Mouse (Mus musculus) cerebellum, adult 2 months (tissue): ENCODE measurements around the gene Nrxn3. TPM values are rescaled to one million over a fixed set of nuclear protein-coding genes. Genes with fewer than 3 reads are reported as not detected.

ENCODE experiments used
- DNase-seq, 2 experiments: peaks; one replicate each; pipeline ENCODE4 v3.0.0; 2021
- H3K27ac ChIP-seq: fragments of 200-500 bp; 2 replicates; pipeline ENCODE4 v1.5.1; 2012; ENCODE audit warnings: low read length, control low read depth, inconsistent platforms; ENCODE audit not compliant: insufficient read depth
- H3K27me3 ChIP-seq: fragments of 200-500 bp; 2 replicates; pipeline ENCODE4 v1.6.1; 2012; ENCODE audit warnings: inconsistent platforms, mild to moderate bottlenecking, low read length, moderate library complexity; ENCODE audit not compliant: control insufficient read depth, insufficient read depth
- H3K4me1 ChIP-seq: fragments of 200-500 bp; 2 replicates; pipeline ENCODE4 v1.6.1; 2011; ENCODE audit warnings: low read length; ENCODE audit not compliant: control insufficient read depth, insufficient read depth
- H3K4me3 ChIP-seq: fragments of 200-500 bp; replicated peaks from 2 replicates; pipeline ENCODE3; 2011; ENCODE audit warnings: mild to moderate bottlenecking, low read depth, low read length, control low read depth; ENCODE audit not compliant: insufficient read depth
- CTCF ChIP-seq: fragments of 200-500 bp; IDR thresholded peaks from 2 replicates; pipeline ENCODE4 v1.5.1; 2011; ENCODE audit warnings: low read depth, mild to moderate bottlenecking, control low read depth, low read length, moderate library complexity, borderline replicate concordance; ENCODE audit not compliant: insufficient read depth
- POLR2A ChIP-seq: fragments of 200-500 bp; IDR thresholded peaks from 2 replicates; pipeline ENCODE4 v1.6.1; 2011; ENCODE audit warnings: low read length, control low read depth, borderline replicate concordance; ENCODE audit not compliant: insufficient read depth
- WGBS: fragments of 180-500 bp; shearing (Covaris S2); methylation state at CpG from one replicate; pipeline ENCODE4 v1.1.7; 2018; 5-methylcytosine and 5-hydroxymethylcytosine counted together
- polyA plus RNA-seq: library from polyadenylated mRNA; depleted of rRNA; stranded (reverse); fragments of >200 nt; gene quantifications from 2 replicates; pipeline ENCODE4 v1.2.3, GENCODE M21; 2012

Nrxn3 gene
- polyA plus RNA-seq, 1 experiment: 101 TPM

GRCm38 (mm10) chr12:90061312-90061711 lies 1338.6 kb downstream of the Nrxn3 start:
- H3K4me3 ChIP-seq: no peak overlapping the region
- H3K4me1 ChIP-seq: peaks cover 3% of the 10 kb centered on the region
- H3K27ac ChIP-seq: no peak overlapping the region
- 55% methylated on average over 3 of the region's 3 CpGs for WGBS
- no peaks in the 10 kb centered on the region for H3K27me3 ChIP-seq
- no peak for DNase-seq
- no peak for TF ChIP-seq CTCF
- TF ChIP-seq POLR2A: no peak

GRCm38 (mm10) chr12:90062219-90062618 lies 1339.5 kb downstream of the Nrxn3 start:
- no peak for DNase-seq
- WGBS: 76% methylated on average over 5 of the region's 5 CpGs
- no peak overlapping the region for H3K4me3 ChIP-seq
- peaks cover 3% of the 10 kb centered on the region for H3K4me1 ChIP-seq
- TF ChIP-seq CTCF (no peak), POLR2A (no peak)
- H3K27me3 ChIP-seq: no peaks in the 10 kb centered on the region
- no peak overlapping the region for H3K27ac ChIP-seq

GRCm38 (mm10) chr12:90063443-90063842 lies 1340.8 kb downstream of the Nrxn3 start:
- Histone ChIP-seq H3K27me3 (no peaks in the 10 kb centered on the region), H3K4me1 (peaks cover 3% of the 10 kb centered on the region), H3K27ac (no peak overlapping the region), H3K4me3 (no peak overlapping the region)
- 11% methylated on average over 2 of the region's 2 CpGs for WGBS
- DNase-seq: peak; percentile 36 to 61
- TF ChIP-seq POLR2A (no peak), CTCF (no peak)

- Histone ChIP-seq H3K27me3 (no peaks in the 10 kb centered on the region), H3K27ac (peak overlapping the region; percentile 86; the same call in 1 of the 2 replicates), H3K4me3 (no peak overlapping the region), H3K4me1 (peaks cover 17% of the 10 kb centered on the region)
- TF ChIP-seq CTCF (no peak), POLR2A (no peak)
- DNase-seq: peak; percentile 90 to 97
These were observed 1363.2 kb downstream of the Nrxn3 start for GRCm38 (mm10) chr12:90085862-90086261.

GRCm38 (mm10) chr12:90095754-90096153 lies 1373.1 kb downstream of the Nrxn3 start:
- Histone ChIP-seq H3K4me3 (no peak overlapping the region), H3K27me3 (no peaks in the 10 kb centered on the region), H3K27ac (no peak overlapping the region), H3K4me1 (no peaks in the 10 kb centered on the region; the same call in 1 of the 2 replicates)
- 85% methylated on average over 1 of the region's 1 CpGs for WGBS
- TF ChIP-seq CTCF: no peak
- TF ChIP-seq POLR2A: no peak
- no peak for DNase-seq

- peak overlapping the region; percentile 72 for H3K27ac ChIP-seq
- peaks cover 12% of the 10 kb centered on the region; the same call in 1 of the 2 replicates for H3K4me1 ChIP-seq
- no peak overlapping the region for H3K4me3 ChIP-seq
- DNase-seq: peak; percentile 56 to 90
- H3K27me3 ChIP-seq: no peaks in the 10 kb centered on the region
- TF ChIP-seq POLR2A: no peak
These were observed 1390.7 kb downstream of the Nrxn3 start for GRCm38 (mm10) chr12:90113351-90113791.

GRCm38 (mm10) chr12:90131927-90132869 lies 1409.5 kb downstream of the Nrxn3 start:
- TF ChIP-seq CTCF (no peak), POLR2A (no peak)
- Histone ChIP-seq H3K27ac (peak overlapping the region; percentile 34; the same call in 1 of the 2 replicates), H3K4me3 (no peak overlapping the region), H3K4me1 (peaks cover 6% of the 10 kb centered on the region), H3K27me3 (no peaks in the 10 kb centered on the region)
- no peak for DNase-seq
- 71% methylated on average over 5 of the region's 5 CpGs for WGBS

- TF ChIP-seq POLR2A: no peak
- TF ChIP-seq CTCF: no peak
- Histone ChIP-seq H3K4me1 (peaks cover 18% of the 10 kb centered on the region; the same call in 1 of the 2 replicates), H3K27me3 (no peaks in the 10 kb centered on the region), H3K27ac (peak overlapping the region; percentile 96), H3K4me3 (no peak overlapping the region)
- peak; percentile 81 to 94 for DNase-seq
- WGBS: 3% methylated on average over 2 of the region's 2 CpGs
These were observed 1419.3 kb downstream of the Nrxn3 start for GRCm38 (mm10) chr12:90142011-90142410.
